ENCODE assay signal across 21 mouse cellular contexts in the genomic region with DNA sequence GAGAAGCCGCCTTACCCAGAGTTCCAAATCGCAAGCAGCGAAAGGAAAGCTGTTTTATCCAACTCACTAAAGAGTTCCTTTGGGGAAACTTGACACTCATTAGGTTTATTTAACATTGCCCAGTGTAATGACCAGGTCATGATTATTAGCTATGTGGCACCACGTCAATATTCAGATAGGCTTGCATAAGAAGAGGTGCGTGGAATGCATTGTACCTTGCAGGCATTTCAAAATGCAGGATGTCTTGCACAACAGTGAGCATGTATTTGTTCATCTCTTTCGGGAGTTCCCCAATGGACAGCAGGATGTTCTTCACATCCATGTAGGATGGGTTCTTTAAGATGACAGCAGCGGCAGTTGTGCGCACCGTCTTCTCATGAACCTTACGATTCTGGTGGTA. TPM values are rescaled to one million over a fixed set of nuclear protein-coding genes. Genes with fewer than 3 reads are reported as not detected.
"Had no signal": no experiment of that assay in that cellular context is flagged by ENCODE, and none has a peak within 500 bp of the region (broad histone marks: within the 10 kb centered on the region; RNA-seq: fewer than 3 reads in every experiment).

No protein-coding gene starts in this region.

- H3K9ac ChIP-seq: limb, embryonic 13.5 days; liver, embryonic 13.5 days; lung, embryonic 15.5 days; midbrain, embryonic 13.5 days had no signal

- DNase-seq: kidney, adult 18-20 months; kidney, adult 9 months; kidney, postnatal 14 days; kidney, postnatal 4 days; liver, embryonic 13.5 days; lung, postnatal 10 days; thymus, adult 18-20 months; thymus, postnatal 36 days had no signal

- H3K27ac ChIP-seq: limb, embryonic 10.5 days; limb, embryonic 13.5 days; liver, embryonic 13.5 days; lung, embryonic 15.5 days; macrophage; midbrain, embryonic 10.5 days; midbrain, embryonic 13.5 days had no signal

- H3K9me3 ChIP-seq: limb, embryonic 10.5 days; limb, embryonic 13.5 days; liver, embryonic 13.5 days; lung, embryonic 15.5 days; megakaryocyte, embryonic 14.5 days; midbrain, embryonic 10.5 days; midbrain, embryonic 13.5 days had no signal

- ATAC-seq: intestine, embryonic 16.5 days; midbrain, embryonic 13.5 days; midbrain, embryonic 16.5 days had no signal

- H3K36me3 ChIP-seq: limb, embryonic 10.5 days; limb, embryonic 13.5 days; lung, embryonic 15.5 days; midbrain, embryonic 10.5 days had no signal

- H3K4me3 ChIP-seq: limb, embryonic 10.5 days; limb, embryonic 13.5 days; liver, embryonic 13.5 days; lung, embryonic 15.5 days; megakaryocyte, embryonic 14.5 days; midbrain, embryonic 10.5 days; midbrain, embryonic 13.5 days had no signal

- H3K27me3 ChIP-seq: limb, embryonic 13.5 days; liver, embryonic 13.5 days; lung, embryonic 15.5 days; midbrain, embryonic 13.5 days had no signal

- H3K4me2 ChIP-seq: limb, embryonic 13.5 days; liver, embryonic 13.5 days; lung, embryonic 15.5 days; midbrain, embryonic 13.5 days had no signal

- H3K4me1 ChIP-seq: limb, embryonic 10.5 days; limb, embryonic 13.5 days; liver, embryonic 13.5 days; lung, embryonic 15.5 days; midbrain, embryonic 10.5 days; midbrain, embryonic 13.5 days had no signal

RNA-seq across cellular contexts. Expression of a gene that starts 39.7 kb away (rescaled TPM):
- total RNA-seq: layer of hippocampus, adult 18-20 months had no signal
- polyA plus RNA-seq: limb, embryonic 10.5 days; liver, embryonic 13.5 days; macrophage; midbrain, embryonic 10.5 days; midbrain, embryonic 13.5 days; neural tube, embryonic 11.5 days; spleen, adult 2 months; testis, adult 2 months had no signal

RNA-seq across cellular contexts. Expression of a gene that starts 42.0 kb away (rescaled TPM):
- polyA plus RNA-seq: macrophage had no signal
